Mouse (Mus musculus) forebrain, embryonic 10.5 days (tissue): Measurements from ENCODE around the gene Smoc2. TPM values are rescaled to one million over a fixed set of nuclear protein-coding genes. Genes with fewer than 3 reads are reported as not detected.

Experiments used
- DNase-seq: peaks from one replicate; pipeline ENCODE4 v3.0.0-alpha.2; 2017; ENCODE audit warnings: low spot score; ENCODE audit errors: extremely low spot score
- H3K27ac ChIP-seq: fragments of 300-500 bp; sonication (generic); 2 replicates; pipeline ENCODE4 v1.5.1; 2016; ENCODE audit warnings: mild to moderate bottlenecking
- H3K27me3 ChIP-seq: fragments of 300-500 bp; sonication (generic); 2 replicates; pipeline ENCODE4 v1.6.1; 2016; ENCODE audit warnings: mild to moderate bottlenecking; ENCODE audit not compliant: poor library complexity, severe bottlenecking
- H3K36me3 ChIP-seq: fragments of 300-500 bp; sonication (generic); replicated peaks from 2 replicates; pipeline ENCODE4 v1.6.1; 2016; ENCODE audit warnings: mild to moderate bottlenecking, moderate library complexity
- H3K4me1 ChIP-seq: fragments of 300-500 bp; sonication (generic); 2 replicates; pipeline ENCODE4 v1.6.1; 2016
- H3K4me3 ChIP-seq: fragments of 300-500 bp; sonication (generic); 2 replicates; pipeline ENCODE4 v1.5.1; 2016; ENCODE audit warnings: mild to moderate bottlenecking, moderate library complexity
- H3K9me3 ChIP-seq: fragments of 300-500 bp; sonication (generic); 2 replicates; pipeline ENCODE4 v1.6.1; 2016; ENCODE audit warnings: mild to moderate bottlenecking, moderate library complexity
- WGBS: fragments of 180-500 bp; shearing (Covaris S2); methylation state at CpG from one replicate; pipeline ENCODE4 v1.1.7; 2016; 5-methylcytosine and 5-hydroxymethylcytosine counted together
- polyA plus RNA-seq: library from polyadenylated mRNA; unstranded; fragments of >200 nt; fragmentation: Nextera tagmentation; extraction: Ambion mirVana; gene quantifications from 2 replicates; pipeline ENCODE4 v1.2.1, GENCODE M21; 2016

Gene Smoc2
- polyA plus RNA-seq, 1 experiment from 2014 or later: 3.8 TPM

- WGBS: 81% methylated on average over 25 of the region's 25 CpGs
- DNase-seq: no peak
Measured at GRCm38 (mm10) chr17:14372324-14373145, 93.2 kb downstream of the Smoc2 start.

GRCm38 (mm10) chr17:14378692-14379446 lies 99.6 kb downstream of the Smoc2 start:
- Histone ChIP-seq H3K27me3 (no peaks in the 10 kb centered on the region), H3K27ac (no peak overlapping the region), H3K4me3 (no peak overlapping the region), H3K9me3 (no peaks in the 10 kb centered on the region), H3K36me3 (no peaks in the 10 kb centered on the region), H3K4me1 (peaks cover 9% of the 10 kb centered on the region; the same call in 1 of the 2 replicates)
- DNase-seq: no peak
- 64% methylated on average over 17 of the region's 17 CpGs for WGBS

More at GRCm38 (mm10) chr17:14372324-14373145, 93.2 kb downstream of the Smoc2 start:
- Histone ChIP-seq H3K36me3 (no peaks in the 10 kb centered on the region), H3K9me3 (no peaks in the 10 kb centered on the region), H3K4me1 (peaks cover 12% of the 10 kb centered on the region), H3K4me3 (no peak overlapping the region), H3K27me3 (no peaks in the 10 kb centered on the region), H3K27ac (no peak overlapping the region)

- H3K9me3 ChIP-seq: no peaks in the 10 kb centered on the region
- DNase-seq: no peak
- H3K4me3 ChIP-seq: no peak overlapping the region
- 81% methylated on average over 2 of the region's 2 CpGs for WGBS
- no peaks in the 10 kb centered on the region for H3K36me3 ChIP-seq
- H3K4me1 ChIP-seq: peaks cover 9% of the 10 kb centered on the region; the same call in 1 of the 2 replicates
- H3K27me3 ChIP-seq: no peaks in the 10 kb centered on the region
- H3K27ac ChIP-seq: no peak overlapping the region
Measured at GRCm38 (mm10) chr17:14379518-14379917, 100.2 kb downstream of the Smoc2 start.

GRCm38 (mm10) chr17:14379966-14380365 lies 100.7 kb downstream of the Smoc2 start:
- Histone ChIP-seq H3K36me3 (no peaks in the 10 kb centered on the region), H3K27ac (no peak overlapping the region), H3K4me1 (peaks cover 9% of the 10 kb centered on the region; the same call in 1 of the 2 replicates), H3K27me3 (no peaks in the 10 kb centered on the region), H3K4me3 (no peak overlapping the region), H3K9me3 (no peaks in the 10 kb centered on the region)
- no peak for DNase-seq
- WGBS: 82% methylated on average over 3 of the region's 3 CpGs

DNA sequence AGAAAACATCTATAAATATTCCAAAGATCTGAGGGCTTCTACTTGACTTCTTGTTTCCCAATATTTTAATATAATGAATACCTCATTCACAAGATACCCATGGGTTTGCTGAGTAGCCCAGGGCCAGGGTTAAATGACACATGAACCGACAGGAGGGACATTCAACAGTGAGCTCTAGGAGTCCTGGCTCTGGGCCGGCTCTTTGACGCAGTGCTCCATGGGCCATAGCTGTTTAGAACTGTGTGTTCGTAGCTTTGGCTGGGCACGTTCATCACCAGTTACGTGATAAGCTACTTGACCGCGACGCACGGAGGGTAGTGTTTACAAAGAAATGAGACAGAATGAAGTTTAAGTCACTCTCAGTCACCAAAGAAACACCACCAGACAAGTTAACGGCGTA lies 101.2 kb downstream of the Smoc2 start:
- WGBS: 89% methylated on average over 12 of the region's 12 CpGs
- no peak overlapping the region for H3K4me3 ChIP-seq
- H3K9me3 ChIP-seq: no peaks in the 10 kb centered on the region
- peaks cover 9% of the 10 kb centered on the region; the same call in 1 of the 2 replicates for H3K4me1 ChIP-seq
- no peaks in the 10 kb centered on the region for H3K36me3 ChIP-seq
- H3K27me3 ChIP-seq: no peaks in the 10 kb centered on the region
- no peak overlapping the region for H3K27ac ChIP-seq
- DNase-seq: no peak

GRCm38 (mm10) chr17:14381482-14381881 lies 102.2 kb downstream of the Smoc2 start:
- Histone ChIP-seq H3K27me3 (no peaks in the 10 kb centered on the region), H3K27ac (no peak overlapping the region), H3K36me3 (no peaks in the 10 kb centered on the region), H3K4me3 (no peak overlapping the region), H3K9me3 (no peaks in the 10 kb centered on the region), H3K4me1 (peaks cover 9% of the 10 kb centered on the region; the same call in 1 of the 2 replicates)
- no peak for DNase-seq
- 71% methylated on average over 7 of the region's 7 CpGs for WGBS

GRCm38 (mm10) chr17:14383981-14384380 lies 104.7 kb downstream of the Smoc2 start:
- Histone ChIP-seq H3K27ac (no peak overlapping the region), H3K4me3 (no peak overlapping the region), H3K27me3 (no peaks in the 10 kb centered on the region), H3K9me3 (no peaks in the 10 kb centered on the region), H3K4me1 (peaks cover 2% of the 10 kb centered on the region; the same call in 1 of the 2 replicates), H3K36me3 (no peaks in the 10 kb centered on the region)
- 91% methylated on average over 4 of the region's 4 CpGs for WGBS
- no peak for DNase-seq

DNA sequence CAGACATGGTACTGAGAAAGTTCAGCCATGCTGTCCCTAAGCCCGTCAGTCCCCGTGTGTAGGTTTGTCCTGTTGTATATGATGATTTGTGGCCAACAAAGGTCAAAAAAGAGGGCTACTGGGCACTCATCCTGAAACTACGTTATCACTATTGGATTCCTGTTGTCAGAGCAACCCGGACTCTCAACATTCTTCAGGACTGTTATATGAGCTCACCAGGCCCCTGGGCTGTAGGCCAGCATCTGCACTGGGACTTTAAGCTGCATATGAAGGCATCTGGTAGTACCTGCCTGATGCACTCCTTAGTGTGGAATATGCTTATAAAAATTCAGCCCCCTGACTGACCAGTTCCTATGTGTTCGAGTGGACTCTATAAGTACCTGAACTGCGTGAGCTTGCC lies 105.7 kb downstream of the Smoc2 start:
- Histone ChIP-seq H3K36me3 (no peaks in the 10 kb centered on the region), H3K4me1 (no peaks in the 10 kb centered on the region), H3K4me3 (no peak overlapping the region), H3K27ac (no peak overlapping the region), H3K9me3 (no peaks in the 10 kb centered on the region), H3K27me3 (no peaks in the 10 kb centered on the region)
- 89% methylated on average over 6 of the region's 6 CpGs for WGBS
- no peak for DNase-seq

- DNase-seq: no peak
- H3K36me3 ChIP-seq: no peaks in the 10 kb centered on the region
- 74% methylated on average over 6 of the region's 6 CpGs for WGBS
Measured at GRCm38 (mm10) chr17:14387261-14387660, 108.0 kb downstream of the Smoc2 start.

DNA sequence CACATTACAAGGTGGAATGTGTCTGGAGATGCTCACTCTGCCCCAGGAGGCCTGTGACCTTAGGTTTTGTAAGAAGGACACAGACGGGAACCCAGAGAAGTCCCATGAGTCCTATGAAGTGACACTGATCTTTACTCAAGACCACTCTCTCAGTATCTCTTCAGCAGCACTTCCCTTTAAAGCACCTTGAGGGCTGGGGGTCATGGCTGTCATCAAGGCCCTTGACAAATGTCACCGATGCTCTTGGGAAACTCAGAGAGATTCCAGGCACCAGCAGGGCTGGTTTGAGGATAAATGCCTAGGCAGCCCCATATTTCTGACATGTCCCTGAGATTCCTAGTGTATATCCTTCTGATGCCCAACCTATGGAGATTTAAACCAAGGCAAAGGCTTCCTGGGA lies 113.1 kb downstream of the Smoc2 start:
- no peak for DNase-seq
- Histone ChIP-seq H3K4me3 (no peak overlapping the region), H3K27me3 (no peaks in the 10 kb centered on the region), H3K4me1 (no peaks in the 10 kb centered on the region), H3K9me3 (no peaks in the 10 kb centered on the region), H3K27ac (no peak overlapping the region), H3K36me3 (no peaks in the 10 kb centered on the region)
- 93% methylated on average over 2 of the region's 2 CpGs for WGBS

More at GRCm38 (mm10) chr17:14387261-14387660, 108.0 kb downstream of the Smoc2 start:
- H3K9me3 ChIP-seq: no peaks in the 10 kb centered on the region
- H3K27me3 ChIP-seq: no peaks in the 10 kb centered on the region
- no peaks in the 10 kb centered on the region for H3K4me1 ChIP-seq
- no peak overlapping the region for H3K27ac ChIP-seq
- no peak overlapping the region for H3K4me3 ChIP-seq

DNA sequence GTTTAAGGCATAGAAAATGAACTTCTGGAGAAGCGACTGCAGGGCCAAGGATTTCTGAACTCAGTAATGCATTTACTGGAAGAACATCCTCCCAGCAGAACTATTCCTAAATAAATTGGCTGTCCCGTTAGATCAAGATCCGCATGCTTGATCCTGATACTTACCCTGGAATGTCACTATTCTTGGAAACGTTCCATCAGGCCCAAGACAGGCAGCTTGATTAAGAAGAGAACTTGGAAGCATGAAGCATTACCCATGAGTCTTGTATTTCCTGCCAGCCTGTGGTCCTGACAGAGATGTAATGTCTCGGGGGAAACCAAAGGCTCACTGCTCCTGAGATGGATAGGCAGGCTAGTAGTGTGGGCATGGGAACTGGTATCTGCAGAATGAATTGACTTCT lies 115.6 kb downstream of the Smoc2 start:
- Histone ChIP-seq H3K27me3 (no peaks in the 10 kb centered on the region), H3K27ac (no peak overlapping the region), H3K4me3 (no peak overlapping the region), H3K4me1 (no peaks in the 10 kb centered on the region), H3K9me3 (no peaks in the 10 kb centered on the region), H3K36me3 (no peaks in the 10 kb centered on the region)
- 86% methylated on average over 5 of the region's 5 CpGs for WGBS
- no peak for DNase-seq

GRCm38 (mm10) chr17:14397456-14397855 lies 118.2 kb downstream of the Smoc2 start:
- DNase-seq: no peak
- 90% methylated on average over 5 of the region's 5 CpGs for WGBS
- Histone ChIP-seq H3K4me1 (no peaks in the 10 kb centered on the region), H3K9me3 (no peaks in the 10 kb centered on the region), H3K4me3 (no peak overlapping the region), H3K27me3 (no peaks in the 10 kb centered on the region), H3K36me3 (no peaks in the 10 kb centered on the region), H3K27ac (no peak overlapping the region)
